Mouse (Mus musculus) stomach, embryonic 15.5 days (tissue): ENCODE results near the gene Teddm1b. TPM values are rescaled to one million over a fixed set of nuclear protein-coding genes. Genes with fewer than 3 reads are reported as not detected.
"Not testable (repeated sequence)": the region's sequence is repeated elsewhere in the genome, so short reads cannot be mapped to it uniquely, and the experiment has no call there.

Experiments
- ATAC-seq: fragments of 200-750 bp; cut with Nextera tagmentation; 2 replicates; pipeline ENCODE4 v1.8.0; 2017; ENCODE audit warnings: low read depth, moderate number of reproducible peaks, moderate TSS enrichment; ENCODE audit not compliant: insufficient read depth, low FRiP score
- H3K27ac ChIP-seq: fragments of 300-500 bp; sonication (generic); 2 replicates; pipeline ENCODE4 v1.5.1; 2015; ENCODE audit warnings: mild to moderate bottlenecking, inconsistent platforms
- H3K27me3 ChIP-seq: fragments of 300-500 bp; sonication (generic); replicated peaks from 2 replicates; pipeline ENCODE4 v1.6.1; 2015; ENCODE audit warnings: inconsistent platforms
- H3K36me3 ChIP-seq: fragments of 300-500 bp; sonication (generic); 2 replicates; pipeline ENCODE4 v1.6.1; 2015; ENCODE audit warnings: inconsistent platforms
- H3K4me1 ChIP-seq: fragments of 300-500 bp; sonication (generic); 2 replicates; pipeline ENCODE4 v1.6.1; 2015; ENCODE audit warnings: inconsistent platforms
- H3K4me2 ChIP-seq: fragments of 300-500 bp; sonication (generic); 2 replicates; pipeline ENCODE4 v1.6.1; 2015; ENCODE audit warnings: mild to moderate bottlenecking, inconsistent platforms
- H3K4me3 ChIP-seq: fragments of 300-500 bp; sonication (generic); replicated peaks from 2 replicates; pipeline ENCODE4 v1.5.1; 2015; ENCODE audit warnings: inconsistent platforms
- H3K9ac ChIP-seq: fragments of 300-500 bp; sonication (generic); 2 replicates; pipeline ENCODE4 v1.6.1; 2015; ENCODE audit warnings: inconsistent platforms
- H3K9me3 ChIP-seq: fragments of 300-500 bp; sonication (generic); 2 replicates; pipeline ENCODE4 v1.6.1; 2016; ENCODE audit warnings: inconsistent platforms
- WGBS: fragments of 180-500 bp; shearing (Covaris S2); methylation state at CpG from one replicate; pipeline ENCODE4 v1.1.7; 2015; 5-methylcytosine and 5-hydroxymethylcytosine counted together
- polyA plus RNA-seq: library from polyadenylated mRNA; unstranded; fragments of >200 nt; fragmentation: Nextera tagmentation; extraction: Ambion mirVana; gene quantifications from 2 replicates; pipeline ENCODE4 v1.2.1, GENCODE M21; 2015

The Teddm1b gene
- polyA plus RNA-seq = 0.17 and 0.26 TPM in 2 replicates

GRCm38 (mm10) chr1:153874045-153874444 lies at the start of gene Teddm1b:
Gene Teddm1b (plus strand): TSS chr1:153874345.
- Histone ChIP-seq H3K36me3 (no peaks in the 10 kb centered on the region), H3K9ac (no peak within 1 kb of the TSS), H3K27ac (no peak within 1 kb of the TSS), H3K9me3 (no peaks in the 10 kb centered on the region), H3K4me3 (no peak within 1 kb of the TSS), H3K4me1 (no peaks in the 10 kb centered on the region), H3K27me3 (no peaks in the 10 kb centered on the region), H3K4me2 (no peak within 1 kb of the TSS)
- ATAC-seq = no peak
- WGBS = 84% methylated on average over 6 of the region's 6 CpGs

GRCm38 (mm10) chr1:153830746-153831145 lies 43.4 kb upstream of the Teddm1b start:
- ATAC-seq = no peak
- Histone ChIP-seq H3K4me2 (no peak overlapping the region), H3K27ac (no peak overlapping the region), H3K4me1 (no peaks in the 10 kb centered on the region), H3K9ac (no peak overlapping the region), H3K36me3 (no peaks in the 10 kb centered on the region), H3K4me3 (no peak overlapping the region), H3K27me3 (no peaks in the 10 kb centered on the region), H3K9me3 (no peaks in the 10 kb centered on the region)
- 72% methylated on average over 4 of the region's 4 CpGs for WGBS

DNA sequence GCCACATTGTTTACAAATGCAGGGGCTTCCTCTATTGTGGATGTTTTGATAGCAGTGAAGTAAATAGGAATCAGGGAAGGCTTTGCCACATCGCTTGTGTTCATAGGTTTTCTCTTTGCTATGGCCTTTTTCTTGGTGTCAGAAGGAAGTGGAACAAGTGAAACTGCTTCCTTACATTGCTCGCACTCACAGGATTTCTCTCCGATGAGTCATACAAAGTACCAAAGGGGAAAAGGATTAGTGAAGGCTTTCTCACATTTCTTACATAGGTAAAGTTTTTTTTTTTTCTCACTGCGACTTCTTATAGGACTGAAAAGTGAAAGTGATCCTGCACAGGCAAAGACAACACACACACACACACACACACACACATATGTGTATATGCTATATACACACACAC lies 38.1 kb upstream of the Teddm1b start:
- WGBS = 55% methylated on average over 4 of the region's 4 CpGs
- ATAC-seq = no peak
- Histone ChIP-seq H3K4me2 (no peak overlapping the region), H3K36me3 (no peaks in the 10 kb centered on the region), H3K9me3 (no peaks in the 10 kb centered on the region), H3K9ac (no peak overlapping the region), H3K4me3 (no peak overlapping the region), H3K4me1 (no peaks in the 10 kb centered on the region), H3K27me3 (no peaks in the 10 kb centered on the region), H3K27ac (no peak overlapping the region)

DNA sequence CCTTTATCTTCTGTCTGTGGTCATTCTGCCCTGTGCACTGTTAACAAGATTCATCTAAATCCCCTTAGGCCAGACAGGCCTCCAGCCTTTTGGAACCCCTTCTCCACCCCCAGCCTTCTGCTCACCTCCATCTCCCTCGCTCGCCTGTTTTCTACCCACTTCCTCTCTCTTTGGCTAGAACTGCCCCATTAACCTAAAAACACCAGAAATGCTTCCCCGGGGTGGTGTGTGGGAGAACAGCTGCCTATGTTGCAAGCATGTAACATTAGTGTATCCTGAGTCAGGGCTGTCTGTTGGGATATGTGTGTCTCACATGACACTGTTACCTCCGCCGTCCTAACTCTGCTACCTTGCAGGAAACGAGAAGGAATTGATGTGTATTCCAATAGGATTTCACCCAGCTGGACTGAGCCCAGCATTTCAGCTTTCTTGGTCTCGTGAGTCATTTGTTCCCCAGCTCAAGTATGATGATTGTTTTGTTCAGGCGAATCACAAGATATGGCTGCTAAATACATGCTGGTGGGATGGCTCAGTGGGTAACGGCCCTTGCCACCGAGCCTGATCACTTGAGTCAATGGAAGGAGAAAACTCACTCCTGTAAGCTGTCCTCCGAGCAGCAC lies 31.9 kb upstream of the Teddm1b start:
- Histone ChIP-seq H3K27me3 (no peaks in the 10 kb centered on the region), H3K4me1 (no peaks in the 10 kb centered on the region), H3K36me3 (no peaks in the 10 kb centered on the region), H3K4me3 (no peak overlapping the region), H3K27ac (no peak overlapping the region), H3K9me3 (no peaks in the 10 kb centered on the region), H3K4me2 (no peak overlapping the region), H3K9ac (no peak overlapping the region)
- ATAC-seq = no peak
- WGBS = 83% methylated on average over 11 of the region's 11 CpGs

DNA sequence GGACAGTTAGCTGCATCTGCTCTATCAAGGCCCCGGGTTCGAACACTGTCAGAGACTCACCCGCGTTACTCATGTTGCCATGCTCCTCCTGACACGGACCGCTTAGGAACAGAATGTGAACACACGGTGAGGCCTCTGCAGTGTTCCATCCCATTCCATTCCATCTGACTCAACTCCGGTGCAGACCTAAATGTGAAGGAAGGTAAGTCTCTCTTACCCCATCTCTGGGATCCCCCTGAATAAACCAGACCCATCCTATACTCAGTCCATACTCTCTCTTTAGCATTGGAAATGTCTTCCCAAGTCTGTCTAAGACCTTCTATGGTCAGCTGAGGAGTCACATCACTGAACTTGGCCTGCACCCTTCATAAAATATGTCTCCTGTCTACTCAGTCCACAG lies 30.1 kb upstream of the Teddm1b start, which contains the start of gene Rgsl1:
TSS of gene Rgsl1 (minus strand) at position 101 of the 400 bp plus-strand sequence.
- Histone ChIP-seq H3K27ac (no peak within 1 kb of the TSS), H3K4me1 (no peaks in the 10 kb centered on the region), H3K9ac (no peak within 1 kb of the TSS), H3K4me3 (no peak within 1 kb of the TSS), H3K4me2 (no peak within 1 kb of the TSS), H3K36me3 (no peaks in the 10 kb centered on the region), H3K27me3 (no peaks in the 10 kb centered on the region), H3K9me3 (no peaks in the 10 kb centered on the region)
- WGBS = 95% methylated on average over 8 of the region's 8 CpGs
- no peak for ATAC-seq

DNA sequence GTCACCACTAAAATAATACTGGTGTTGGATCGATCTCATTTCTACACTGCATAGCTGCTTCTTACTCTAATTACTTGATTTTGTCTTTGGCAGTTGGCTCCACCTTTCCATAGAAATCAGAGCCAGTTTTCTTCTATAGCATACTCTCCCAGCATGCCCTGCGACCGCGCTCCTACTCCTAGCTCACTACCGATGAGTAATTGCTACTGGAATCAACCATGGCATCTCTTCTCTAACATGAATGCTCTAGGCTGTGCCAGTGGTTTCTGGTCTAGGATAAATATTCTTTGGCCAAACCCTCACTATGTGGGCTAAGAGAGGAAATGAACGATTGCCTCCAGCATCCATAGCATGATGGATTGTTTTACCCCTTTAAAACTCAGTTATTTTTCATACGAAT lies 27.7 kb upstream of the Teddm1b start:
- Histone ChIP-seq H3K4me1 (no peaks in the 10 kb centered on the region), H3K36me3 (no peaks in the 10 kb centered on the region), H3K27ac (no peak overlapping the region), H3K9ac (no peak overlapping the region), H3K4me3 (no peak overlapping the region), H3K4me2 (no peak overlapping the region), H3K9me3 (no peaks in the 10 kb centered on the region), H3K27me3 (no peaks in the 10 kb centered on the region)
- ATAC-seq = no peak
- 86% methylated on average over 7 of the region's 7 CpGs for WGBS

GRCm38 (mm10) chr1:153846867-153847266 lies 27.3 kb upstream of the Teddm1b start:
- no peak overlapping the region for H3K9ac ChIP-seq
- H3K27me3 ChIP-seq = no peaks in the 10 kb centered on the region
- no peak overlapping the region for H3K4me3 ChIP-seq
- no peaks in the 10 kb centered on the region for H3K36me3 ChIP-seq
- WGBS = 28% methylated on average over 6 of the region's 6 CpGs
- no peak for ATAC-seq
- H3K9me3 ChIP-seq = no peaks in the 10 kb centered on the region
- H3K4me1 ChIP-seq = no peaks in the 10 kb centered on the region
- H3K4me2 ChIP-seq = no peak overlapping the region
- H3K27ac ChIP-seq = no peak overlapping the region

GRCm38 (mm10) chr1:153852696-153853095 lies 21.4 kb upstream of the Teddm1b start:
- H3K4me1 ChIP-seq, H3K9ac ChIP-seq, H3K36me3 ChIP-seq, H3K4me2 ChIP-seq, ATAC-seq, H3K27me3 ChIP-seq, H3K9me3 ChIP-seq, H3K4me3 ChIP-seq, H3K27ac ChIP-seq: not testable (repeated sequence)
- WGBS = 61% methylated on average over 7 of the region's 7 CpGs

GRCm38 (mm10) chr1:153855946-153856345 lies 18.2 kb upstream of the Teddm1b start:
- Histone ChIP-seq H3K27me3 (no peaks in the 10 kb centered on the region), H3K27ac (no peak overlapping the region), H3K4me2 (no peak overlapping the region), H3K9ac (no peak overlapping the region), H3K36me3 (no peaks in the 10 kb centered on the region), H3K4me3 (no peak overlapping the region), H3K9me3 (no peaks in the 10 kb centered on the region), H3K4me1 (no peaks in the 10 kb centered on the region)
- 71% methylated on average over 8 of the region's 8 CpGs for WGBS
- ATAC-seq = no peak

GRCm38 (mm10) chr1:153880391-153880790 lies 6.2 kb downstream of the Teddm1b start:
- not testable (repeated sequence) for H3K36me3 ChIP-seq, H3K4me1 ChIP-seq, H3K4me3 ChIP-seq, H3K9ac ChIP-seq, H3K9me3 ChIP-seq, ATAC-seq, H3K27me3 ChIP-seq, H3K4me2 ChIP-seq, H3K27ac ChIP-seq
- 95% methylated on average over 17 of the region's 17 CpGs for WGBS

DNA sequence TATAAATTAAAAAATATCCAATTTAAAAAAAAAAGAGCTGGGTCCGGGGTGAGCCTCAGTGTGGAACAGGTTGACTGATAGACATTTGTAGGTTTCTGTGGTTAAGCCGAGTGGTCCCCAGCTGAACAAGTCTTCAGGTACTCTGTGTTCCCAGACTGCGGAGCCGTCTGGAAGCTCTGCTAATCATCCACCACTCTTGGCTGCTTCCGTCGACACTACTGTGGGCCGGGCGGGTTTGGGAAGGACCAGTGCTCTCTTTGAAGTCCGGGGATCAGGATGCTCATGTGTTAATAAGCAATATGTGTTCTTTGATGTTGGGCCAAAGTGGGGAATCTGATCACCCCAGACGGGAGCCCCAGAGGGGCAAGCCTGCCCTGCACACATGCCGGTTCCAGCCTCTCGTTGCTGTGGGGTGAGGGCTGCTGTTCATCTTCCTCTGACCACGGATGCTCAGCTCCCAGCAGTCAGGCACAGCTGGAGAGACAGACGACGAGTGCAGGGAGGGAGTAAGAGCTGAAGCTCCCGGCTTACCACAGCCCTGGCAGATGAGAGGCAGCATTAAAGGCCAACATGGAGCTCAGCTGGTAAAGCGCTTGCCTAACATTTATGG lies 12.0 kb downstream of the Teddm1b start:
- no peaks in the 10 kb centered on the region for H3K36me3 ChIP-seq
- no peak overlapping the region for H3K4me3 ChIP-seq
- no peak overlapping the region for H3K4me2 ChIP-seq
- no peak overlapping the region for H3K27ac ChIP-seq
- no peak overlapping the region for H3K9ac ChIP-seq
- H3K27me3 ChIP-seq = no peaks in the 10 kb centered on the region
- H3K9me3 ChIP-seq = no peaks in the 10 kb centered on the region
- H3K4me1 ChIP-seq = no peaks in the 10 kb centered on the region
- 37% methylated on average over 17 of the region's 17 CpGs for WGBS
- ATAC-seq = no peak

DNA sequence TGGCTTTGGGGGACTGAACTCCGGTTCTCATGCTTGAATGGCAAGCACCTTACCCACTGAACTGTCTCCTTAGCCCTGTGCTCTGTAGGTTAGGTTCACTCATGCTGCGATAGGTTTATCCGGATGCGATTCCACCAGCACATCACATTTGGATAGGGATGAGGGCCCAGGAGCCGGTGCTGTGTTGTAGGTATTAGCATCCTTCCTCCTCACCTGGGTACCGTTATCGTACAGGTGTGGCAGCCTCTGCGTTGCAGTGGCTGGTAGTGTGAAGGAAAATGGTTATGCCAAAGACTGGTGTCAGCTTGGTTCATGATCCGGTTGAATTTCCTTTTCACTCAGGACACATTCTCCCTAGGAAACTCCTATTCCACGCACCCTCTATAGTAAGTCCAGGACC lies 16.0 kb downstream of the Teddm1b start:
- Histone ChIP-seq H3K4me3 (no peak overlapping the region), H3K27ac (no peak overlapping the region), H3K9me3 (no peaks in the 10 kb centered on the region), H3K9ac (no peak overlapping the region), H3K4me2 (no peak overlapping the region), H3K36me3 (no peaks in the 10 kb centered on the region), H3K4me1 (peaks cover 7% of the 10 kb centered on the region; the same call in 1 of the 2 replicates), H3K27me3 (no peaks in the 10 kb centered on the region)
- WGBS = 91% methylated on average over 10 of the region's 10 CpGs
- ATAC-seq = no peak
